Mouse (Mus musculus): Measurements from ENCODE around the gene Camkmt.

- TF ChIP-seq CTCF (IDR thresholded peaks at IDR 0.05; ENCODE audit: extremely low read depth, insufficient read depth, insufficient read length, insufficient replicate concordance) (no peak), POLR2A (IDR thresholded peaks at IDR 0.05; ENCODE audit: low read depth, low read length) (no peak)
Measured at GRCm38 (mm10) chr17:85484015-85484414, 393.7 kb downstream of the Camkmt start.
